In genomic region chr11:76458730-76459129, GRCm38 (mm10) we compare ENCODE assay signal across 30 mouse cellular contexts. TPM values are rescaled to one million over a fixed set of nuclear protein-coding genes. Genes with fewer than 3 reads are reported as not detected.
A peak's percentile ranks its signal among the peaks of the same experiment; 100 is the strongest.
DNase-seq lines count a peak whose midpoint lies in the region; ATAC-seq and TF ChIP-seq lines count a peak whose summit lies in the region.
"Had no signal": no experiment of that assay in that cellular context is flagged by ENCODE, and none has a peak within 500 bp of the region (broad histone marks: within the 10 kb centered on the region; RNA-seq: fewer than 3 reads in every experiment).

No protein-coding gene starts in this region.

- no peak overlapping the region for H3K4me2 ChIP-seq in forebrain, embryonic 12.5 days
- no peak overlapping the region for H3K4me2 ChIP-seq in forebrain, embryonic 15.5 days (replicated peaks)
- H3K4me2 ChIP-seq: heart, embryonic 15.5 days; hindbrain, embryonic 12.5 days; limb, embryonic 13.5 days; liver, embryonic 11.5 days; midbrain, embryonic 15.5 days; neural tube, embryonic 12.5 days; stomach, embryonic 15.5 days had no signal

- TF ChIP-seq POLR2A in bone marrow macrophage, adult 2 months (IDR thresholded peaks at IDR 0.05; ENCODE audit: borderline replicate concordance, low read depth, low read length) = no peak

- 87% methylated on average over 9 of the region's 9 CpGs for WGBS in forebrain, embryonic 12.5 days
- WGBS in forebrain, embryonic 15.5 days = 81% methylated on average over 9 of the region's 9 CpGs
- 3% methylated on average over 8 of the region's 9 CpGs for WGBS in macrophage (ENCODE audit: missing documents)

- no peak for TF ChIP-seq CTCF in bone marrow macrophage, adult 2 months (IDR thresholded peaks at IDR 0.05; ENCODE audit: low read depth, low read length)

- H3K9ac ChIP-seq in forebrain, embryonic 12.5 days = no peak overlapping the region
- no peak overlapping the region for H3K9ac ChIP-seq in forebrain, embryonic 15.5 days (replicated peaks)
- H3K9ac ChIP-seq: heart, embryonic 15.5 days; hindbrain, embryonic 12.5 days; limb, embryonic 13.5 days; midbrain, embryonic 15.5 days; neural tube, embryonic 12.5 days; stomach, embryonic 15.5 days had no signal

- 0 out of 2 replicates have a peak overlapping the region, but pooled peaks have one; percentile 25 for H3K27ac ChIP-seq in forebrain, embryonic 12.5 days
- H3K27ac ChIP-seq in forebrain, embryonic 15.5 days (replicated peaks) = no peak overlapping the region
- peak overlapping the region; percentile 73 for H3K27ac ChIP-seq in bone marrow macrophage, adult 2 months (ENCODE audit: insufficient read depth, low read depth, low read length)
- peak overlapping the region; percentile 32 for H3K27ac ChIP-seq in macrophage
- H3K27ac ChIP-seq: heart, embryonic 10.5 days; heart, embryonic 15.5 days; hindbrain, embryonic 12.5 days; hindbrain, postnatal 0 days; left cerebral cortex, adult 2 months; limb, embryonic 13.5 days; midbrain, embryonic 15.5 days; neural tube, embryonic 12.5 days; stomach, embryonic 15.5 days had no signal

- H3K36me3 ChIP-seq in forebrain, embryonic 12.5 days (replicated peaks) = peaks cover 79% of the 10 kb centered on the region
- H3K36me3 ChIP-seq in forebrain, embryonic 15.5 days = peaks cover 83% of the 10 kb centered on the region
- H3K36me3 ChIP-seq in macrophage (ENCODE audit: inconsistent target) = peaks cover 55% of the 10 kb centered on the region

- no peak for ATAC-seq in forebrain, embryonic 12.5 days (ENCODE audit: low FRiP score)
- no peak for ATAC-seq in forebrain, embryonic 15.5 days (replicated peaks)
- ATAC-seq: CD4-positive, CD25-positive, alpha-beta regulatory T cell, adult 4 months; hindbrain, postnatal 0 days; intestine, embryonic 16.5 days; midbrain, embryonic 15.5 days had no signal

- peaks cover 13% of the 10 kb centered on the region for H3K4me1 ChIP-seq in forebrain, embryonic 12.5 days
- peaks cover 8% of the 10 kb centered on the region for H3K4me1 ChIP-seq in forebrain, embryonic 15.5 days
- peaks cover 29% of the 10 kb centered on the region for H3K4me1 ChIP-seq in bone marrow macrophage, adult 2 months (ENCODE audit: control insufficient read depth, insufficient read depth, low read length)

- H3K79me2 ChIP-seq in macrophage (ENCODE audit: inconsistent target) = peaks cover 5% of the 10 kb centered on the region; the same call in 1 of the 2 replicates

- DNase-seq in 416B (ENCODE audit: low read depth) = peak; percentile 39
- no peak for DNase-seq in urinary bladder, adult 18-20 months (ENCODE audit: low spot score in 2 of 2)
- DNase-seq in natural killer cell, adult 2 months (ENCODE audit: low spot score in 2 of 2) = no peak
- no peak for DNase-seq in cerebellum, adult 11-12 months
- DNase-seq: cerebellum, adult 11 months; cerebellum, adult 9-11 months; gastrocnemius, postnatal 10 days; kidney, adult 9 months; kidney, postnatal 10 days; lung, adult 18-20 months; lung, postnatal 14 days; right cerebral cortex, adult 18-20 months; right cerebral cortex, postnatal 4 days had no signal

- H3K27me3 ChIP-seq in forebrain, embryonic 12.5 days = no peaks in the 10 kb centered on the region
- H3K27me3 ChIP-seq in forebrain, embryonic 15.5 days = no peaks in the 10 kb centered on the region
- H3K27me3 ChIP-seq: heart, embryonic 15.5 days; hindbrain, embryonic 12.5 days; limb, embryonic 13.5 days; midbrain, embryonic 15.5 days; neural tube, embryonic 12.5 days; stomach, embryonic 15.5 days had no signal

- H3K9me3 ChIP-seq in forebrain, embryonic 12.5 days = no peaks in the 10 kb centered on the region
- no peaks in the 10 kb centered on the region for H3K9me3 ChIP-seq in forebrain, embryonic 15.5 days
- H3K9me3 ChIP-seq: heart, embryonic 10.5 days; heart, embryonic 15.5 days; hindbrain, embryonic 12.5 days; limb, embryonic 13.5 days; midbrain, embryonic 15.5 days; neural tube, embryonic 12.5 days; stomach, embryonic 15.5 days had no signal

- H3K4me3 ChIP-seq in forebrain, embryonic 12.5 days (replicated peaks) = no peak overlapping the region
- H3K4me3 ChIP-seq in forebrain, embryonic 15.5 days = no peak overlapping the region
- no peak overlapping the region for H3K4me3 ChIP-seq in bone marrow macrophage, adult 2 months (ENCODE audit: insufficient read depth, low read length)
- H3K4me3 ChIP-seq in macrophage (ENCODE audit: inconsistent target) = no peak overlapping the region
- H3K4me3 ChIP-seq: erythroblast, embryonic 14.5 days; heart, embryonic 10.5 days; heart, embryonic 15.5 days; hindbrain, embryonic 12.5 days; left cerebral cortex, adult 2 months; limb, embryonic 13.5 days; midbrain, embryonic 15.5 days; neural tube, embryonic 12.5 days; stomach, embryonic 15.5 days had no signal

RNA-seq across cellular contexts. Expression of gene Timm22, which starts 52.0 kb away (rescaled TPM):
- 103 and 109 TPM in 2 replicates for polyA plus RNA-seq in forebrain, embryonic 12.5 days (2016; fragmentation: Nextera tagmentation; extraction: Ambion mirVana)
- 93.3 and 106 TPM in 2 replicates for polyA plus RNA-seq in forebrain, embryonic 15.5 days (2015; fragmentation: Nextera tagmentation; extraction: Ambion mirVana)
- 15.1 and 15.5 TPM in 2 replicates for polyA plus RNA-seq in bone marrow macrophage, adult 2 months (2012; ENCODE audit: insufficient read depth, insufficient read length, missing spikeins)
- 10 to 100 TPM in 8 of 26 experiments, 1 to 10 TPM in 17, not detected in 1; 2.2 to 24.3 (median 7.5) TPM for total RNA-seq in macrophage (2018; cell fraction: chromatin; rRNA removed)
- 10 to 100 TPM; 13.7 to 29.9 (median 21.1) TPM for total RNA-seq in macrophage (2018; cell fraction: cytosol; rRNA removed)
- 10 to 100 TPM in 15 of 26 experiments, 1 to 10 TPM in 11; 1.8 to 18.2 (median 10.3) TPM for total RNA-seq in macrophage (2018; cell fraction: nucleus; rRNA removed)
- 19.2 to 30.1 TPM (median 23.7 TPM) in 3 replicates for polyA plus RNA-seq in macrophage (2018)

RNA-seq across cellular contexts. Expression of gene Nxn, which starts 59.8 kb away (rescaled TPM):
- polyA plus RNA-seq in forebrain, embryonic 12.5 days (2016; fragmentation: Nextera tagmentation; extraction: Ambion mirVana) = 48.4 and 58.6 TPM in 2 replicates
- polyA plus RNA-seq in forebrain, embryonic 15.5 days (2015; fragmentation: Nextera tagmentation; extraction: Ambion mirVana) = 15.4 and 19.9 TPM in 2 replicates
- polyA plus RNA-seq in bone marrow macrophage, adult 2 months (2012; ENCODE audit: insufficient read depth, insufficient read length, missing spikeins) = 0.35 TPM in 1 of 2 replicates, not detected in the other
- total RNA-seq in macrophage (2018; cell fraction: chromatin; rRNA removed) = 1 to 10 TPM in 7 of 26 experiments, under 1 TPM in 15, not detected in 4; 0.30 to 7.7 (median 0.62) TPM
- 1 to 10 TPM in 1 of 26 experiments, under 1 TPM in 25; 0.45 to 1.2 (median 0.66) TPM for total RNA-seq in macrophage (2018; cell fraction: cytosol; rRNA removed)
- 1 to 10 TPM in 10 of 26 experiments, under 1 TPM in 13, not detected in 3; 0.12 to 8.1 (median 0.83) TPM for total RNA-seq in macrophage (2018; cell fraction: nucleus; rRNA removed)
- 0.32 to 1.3 TPM (median 0.37 TPM) in 3 replicates for polyA plus RNA-seq in macrophage (2018)
